Mouse (Mus musculus): Measurements from ENCODE around the gene Glrx5. TPM values are rescaled to one million over a fixed set of nuclear protein-coding genes. Genes with fewer than 3 reads are reported as not detected.

Gene Glrx5
- polyA plus RNA-seq, 1 experiment from 2014 or later: 190 TPM

GRCm38 (mm10) chr12:105008150-105008549, 24.3 kb upstream of the Glrx5 start:
- Histone ChIP-seq H3K27ac (no peak overlapping the region), H3K4me2 (replicated peaks) (peak overlapping the region; percentile 97), H3K4me3 (replicated peaks) (no peak overlapping the region), H3K36me3 (no peaks in the 10 kb centered on the region), H3K27me3 (replicated peaks) (peaks cover 3% of the 10 kb centered on the region), H3K4me1 (replicated peaks) (peaks cover 18% of the 10 kb centered on the region), H3K9me3 (no peaks in the 10 kb centered on the region), H3K9ac (no peak overlapping the region)
- no peak for ATAC-seq
- WGBS: 54% methylated on average over 2 of the region's 2 CpGs

GRCm38 (mm10) chr12:105008752-105009178, 23.7 kb upstream of the Glrx5 start:
- H3K36me3 ChIP-seq: no peaks in the 10 kb centered on the region
- peak overlapping the region; percentile 97 for H3K4me2 ChIP-seq (replicated peaks)
- peak overlapping the region; percentile 62 for H3K4me3 ChIP-seq (replicated peaks)
- peaks cover 3% of the 10 kb centered on the region for H3K27me3 ChIP-seq (replicated peaks)
- H3K4me1 ChIP-seq (replicated peaks): peaks cover 20% of the 10 kb centered on the region
- no peak overlapping the region for H3K9ac ChIP-seq
- peak; percentile 30 for ATAC-seq
- 2% methylated on average over 13 of the region's 13 CpGs for WGBS
- H3K9me3 ChIP-seq: no peaks in the 10 kb centered on the region
- H3K27ac ChIP-seq: no peak overlapping the region

- Histone ChIP-seq H3K27me3 (replicated peaks) (peaks cover 3% of the 10 kb centered on the region), H3K9ac (peak within 1 kb of the TSS; percentile 41), H3K36me3 (no peaks in the 10 kb centered on the region), H3K4me3 (replicated peaks) (peak within 1 kb of the TSS; percentile 62), H3K27ac (no peak within 1 kb of the TSS), H3K4me2 (replicated peaks) (peak within 1 kb of the TSS; percentile 97), H3K4me1 (replicated peaks) (peaks cover 20% of the 10 kb centered on the region), H3K9me3 (no peaks in the 10 kb centered on the region)
- whole genome bisulfite sequencing: under 1% methylated on average over 66 of the region's 66 CpGs
- peak; percentile 88 for ATAC-seq
Observed at GRCm38 (mm10) chr12:105009370-105010212, 22.9 kb upstream of the Glrx5 start, which contains the start of gene Syne3. Gene Syne3, minus strand, starts transcription at chr12:105009809.

- Histone ChIP-seq H3K27me3 (replicated peaks) (peaks cover 3% of the 10 kb centered on the region), H3K4me2 (replicated peaks) (peak overlapping the region; percentile 97), H3K4me1 (replicated peaks) (peaks cover 17% of the 10 kb centered on the region), H3K27ac (no peak overlapping the region), H3K9ac (peak overlapping the region; percentile 41), H3K9me3 (no peaks in the 10 kb centered on the region), H3K36me3 (no peaks in the 10 kb centered on the region), H3K4me3 (replicated peaks) (peak overlapping the region; percentile 62)
- 18% methylated on average over 9 of the region's 9 CpGs for WGBS
- ATAC-seq: peak; percentile 24
Observed at GRCm38 (mm10) chr12:105010213-105010790, 22.2 kb upstream of the Glrx5 start.

GRCm38 (mm10) chr12:105011589-105011988, 20.9 kb upstream of the Glrx5 start:
- no peaks in the 10 kb centered on the region for H3K9me3 ChIP-seq
- WGBS: 97% methylated on average over 1 of the region's 1 CpGs
- H3K4me2 ChIP-seq (replicated peaks): no peak overlapping the region
- H3K36me3 ChIP-seq: no peaks in the 10 kb centered on the region
- H3K27ac ChIP-seq: no peak overlapping the region
- peaks cover 3% of the 10 kb centered on the region for H3K27me3 ChIP-seq (replicated peaks)
- no peak for ATAC-seq
- H3K4me3 ChIP-seq (replicated peaks): no peak overlapping the region
- peaks cover 16% of the 10 kb centered on the region for H3K4me1 ChIP-seq (replicated peaks)
- H3K9ac ChIP-seq: no peak overlapping the region

GRCm38 (mm10) chr12:105012314-105012713, 20.2 kb upstream of the Glrx5 start:
- Histone ChIP-seq H3K9me3 (no peaks in the 10 kb centered on the region), H3K9ac (no peak overlapping the region), H3K27me3 (replicated peaks) (peaks cover 3% of the 10 kb centered on the region), H3K36me3 (no peaks in the 10 kb centered on the region), H3K4me1 (replicated peaks) (peaks cover 16% of the 10 kb centered on the region), H3K27ac (no peak overlapping the region), H3K4me2 (replicated peaks) (no peak overlapping the region), H3K4me3 (replicated peaks) (no peak overlapping the region)
- ATAC-seq: no peak
- 94% methylated on average over 4 of the region's 4 CpGs for WGBS

- 21% methylated on average over 17 of the region's 17 CpGs for WGBS
- peak overlapping the region; percentile 45 for H3K4me2 ChIP-seq (replicated peaks)
- H3K4me3 ChIP-seq (replicated peaks): peak overlapping the region; percentile 5; the same call in 1 of the 2 replicates
- H3K4me1 ChIP-seq (replicated peaks): peaks cover 16% of the 10 kb centered on the region
- no peak overlapping the region for H3K27ac ChIP-seq
- H3K36me3 ChIP-seq: no peaks in the 10 kb centered on the region
- ATAC-seq: no peak
- H3K27me3 ChIP-seq (replicated peaks): peaks cover 3% of the 10 kb centered on the region
- no peak overlapping the region for H3K9ac ChIP-seq
- no peaks in the 10 kb centered on the region for H3K9me3 ChIP-seq
Observed at GRCm38 (mm10) chr12:105013065-105013464, 19.4 kb upstream of the Glrx5 start.

GRCm38 (mm10) chr12:105016199-105016598, 16.3 kb upstream of the Glrx5 start:
- Histone ChIP-seq H3K27ac (no peak overlapping the region), H3K9ac (no peak overlapping the region), H3K4me2 (replicated peaks) (no peak overlapping the region), H3K4me1 (replicated peaks) (0 out of 2 replicates have a peak, but pooled peaks cover 6% of the 10 kb centered on the region), H3K9me3 (no peaks in the 10 kb centered on the region), H3K4me3 (replicated peaks) (no peak overlapping the region), H3K27me3 (replicated peaks) (no peaks in the 10 kb centered on the region; the same call in none of the 2 replicates), H3K36me3 (no peaks in the 10 kb centered on the region)
- WGBS: 58% methylated on average over 4 of the region's 4 CpGs
- ATAC-seq: no peak

GRCm38 (mm10) chr12:105016639-105017038, 15.8 kb upstream of the Glrx5 start:
- Histone ChIP-seq H3K27ac (no peak overlapping the region), H3K4me2 (replicated peaks) (no peak overlapping the region), H3K27me3 (replicated peaks) (no peaks in the 10 kb centered on the region; the same call in none of the 2 replicates), H3K4me3 (replicated peaks) (no peak overlapping the region), H3K36me3 (no peaks in the 10 kb centered on the region), H3K9ac (no peak overlapping the region), H3K4me1 (replicated peaks) (0 out of 2 replicates have a peak, but pooled peaks cover 6% of the 10 kb centered on the region), H3K9me3 (no peaks in the 10 kb centered on the region)
- 63% methylated on average over 10 of the region's 10 CpGs for WGBS
- ATAC-seq: no peak

- peaks cover 5% of the 10 kb centered on the region; the same call in 1 of the 2 replicates for H3K9me3 ChIP-seq
- H3K4me3 ChIP-seq (replicated peaks): no peak overlapping the region
- no peak overlapping the region for H3K9ac ChIP-seq
- H3K36me3 ChIP-seq: no peaks in the 10 kb centered on the region
- peak overlapping the region; percentile 9; the same call in 1 of the 2 replicates for H3K4me2 ChIP-seq (replicated peaks)
- ATAC-seq: peak; percentile 85
- H3K27ac ChIP-seq: no peak overlapping the region
- no peaks in the 10 kb centered on the region for H3K27me3 ChIP-seq (replicated peaks)
- WGBS: 54% methylated on average over 19 of the region's 19 CpGs
- 0 out of 2 replicates have a peak, but pooled peaks cover 3% of the 10 kb centered on the region for H3K4me1 ChIP-seq (replicated peaks)
Observed at GRCm38 (mm10) chr12:105019359-105020219, 12.9 kb upstream of the Glrx5 start.

- ATAC-seq: no peak
- 77% methylated on average over 8 of the region's 8 CpGs for WGBS
- no peak overlapping the region for H3K4me2 ChIP-seq (replicated peaks)
- H3K9me3 ChIP-seq: peaks cover 5% of the 10 kb centered on the region; the same call in 1 of the 2 replicates
- H3K4me3 ChIP-seq (replicated peaks): no peak overlapping the region
- no peaks in the 10 kb centered on the region for H3K27me3 ChIP-seq (replicated peaks)
- no peaks in the 10 kb centered on the region for H3K36me3 ChIP-seq
- 0 out of 2 replicates have a peak, but pooled peaks cover 3% of the 10 kb centered on the region for H3K4me1 ChIP-seq (replicated peaks)
- H3K9ac ChIP-seq: no peak overlapping the region
- no peak overlapping the region for H3K27ac ChIP-seq
Observed at GRCm38 (mm10) chr12:105021441-105022069, 10.9 kb upstream of the Glrx5 start.
